Mouse (Mus musculus) MEL (cell line): Measurements from ENCODE around the gene Adcy1. TPM values are rescaled to one million over a fixed set of nuclear protein-coding genes. Genes with fewer than 3 reads are reported as not detected.

Source experiments
- DNase-seq: peaks from one replicate; pipeline ENCODE4 v3.0.0; 2011; ENCODE audit warnings: low read depth, low spot score
- H3K27ac ChIP-seq: 2 replicates; pipeline ENCODE4 v1.5.1; 2012; ENCODE audit warnings: low read depth, mild to moderate bottlenecking, control low read depth, low read length, moderate library complexity; ENCODE audit not compliant: control insufficient read depth
- H3K27me3 ChIP-seq, 2 experiments: fragments of 150-350 bp in 1 of 2; sonication (generic) in 1 of 2; 2 replicates each; pipeline ENCODE4 v1.6.1; 2012; ENCODE audit warnings: low read length in 2 of 2, mild to moderate bottlenecking in 2 of 2, improper control_type of control experiment in 1 of 2, moderate library complexity in 1 of 2; ENCODE audit not compliant: insufficient read depth in 2 of 2, control insufficient read depth in 1 of 2
- H3K36me3 ChIP-seq, 2 experiments: 2 replicates each; pipeline ENCODE4 v1.6.1; 2012 to 2014; ENCODE audit warnings: low read length in 2 of 2, improper control_type of control experiment in 1 of 2, inconsistent platforms in 1 of 2, mild to moderate bottlenecking in 1 of 2; ENCODE audit not compliant: insufficient read depth in 2 of 2, control insufficient read depth in 1 of 2
- H3K4me1 ChIP-seq, 2 experiments: fragments of 150-350 bp in 1 of 2; sonication (generic) in 1 of 2; 2 replicates each; pipeline ENCODE4 v1.6.1; 2012; ENCODE audit warnings: low read length in 2 of 2, improper control_type of control experiment in 1 of 2, mild to moderate bottlenecking in 1 of 2; ENCODE audit not compliant: insufficient read depth in 2 of 2, control insufficient read depth in 1 of 2
- H3K4me3 ChIP-seq, 2 experiments: fragments of 150-350 bp in 1 of 2; sonication (generic) in 1 of 2; 2 replicates each; pipeline ENCODE4 v1.5.1; 2012; ENCODE audit warnings: low read depth in 2 of 2, low read length in 2 of 2, mild to moderate bottlenecking in 2 of 2, moderate library complexity in 2 of 2, control low read depth in 1 of 2, improper control_type of control experiment in 1 of 2; ENCODE audit not compliant: control insufficient read depth in 1 of 2, insufficient read depth in 1 of 2
- H3K79me2 ChIP-seq: 2 replicates; pipeline ENCODE4 v1.6.1; 2012; ENCODE audit warnings: mild to moderate bottlenecking, low read length, moderate library complexity; ENCODE audit not compliant: control insufficient read depth, poor library complexity, insufficient read depth
- H3K9ac ChIP-seq: 2 replicates; pipeline ENCODE4 v1.6.1; 2012; ENCODE audit warnings: low read depth, mild to moderate bottlenecking, control low read depth, low read length, moderate library complexity; ENCODE audit not compliant: control insufficient read depth, poor library complexity, severe bottlenecking
- H3K9me3 ChIP-seq: fragments of 150-350 bp; sonication (generic); replicated peaks from 2 replicates; pipeline ENCODE4 v1.6.1; 2012; ENCODE audit warnings: mild to moderate bottlenecking, low read length, improper control_type of control experiment, moderate library complexity; ENCODE audit not compliant: insufficient read depth
- CHD1 ChIP-seq: IDR thresholded peaks from 2 replicates; pipeline ENCODE4 v1.6.1; 2012; ENCODE audit warnings: low read depth, mild to moderate bottlenecking, inconsistent platforms, low read length, improper control_type of control experiment
- CHD2 ChIP-seq: IDR thresholded peaks from 2 replicates; pipeline ENCODE4 v1.6.1; 2011; ENCODE audit warnings: low read length, improper control_type of control experiment
- CTCF ChIP-seq, 3 experiments: IDR thresholded peaks in 2 of 3; conservative IDR thresholded peaks in 1 of 3; 2 replicates each; pipeline ENCODE4 v1.5.1; 2011 to 2012; ENCODE audit warnings: low read length in 3 of 3, low read depth in 2 of 3, mild to moderate bottlenecking in 2 of 3, improper control_type of control experiment in 1 of 3, inconsistent platforms in 1 of 3, mixed read lengths in 1 of 3, moderate library complexity in 1 of 3; ENCODE audit not compliant: control insufficient read depth in 1 of 3, insufficient read depth in 1 of 3, poor library complexity in 1 of 3, severe bottlenecking in 1 of 3
- EP300 ChIP-seq, 2 experiments: IDR thresholded peaks; 2 replicates each; pipeline ENCODE4 v1.6.1; 2011; ENCODE audit warnings: improper control_type of control experiment in 2 of 2, low read length in 2 of 2, low read depth in 1 of 2, mild to moderate bottlenecking in 1 of 2
- ETS1 ChIP-seq: IDR thresholded peaks from 2 replicates; pipeline ENCODE4 v1.6.1; 2012; ENCODE audit warnings: low read depth, mild to moderate bottlenecking, inconsistent platforms, low read length, improper control_type of control experiment, moderate library complexity
- GABPA ChIP-seq: IDR thresholded peaks from 2 replicates; pipeline ENCODE4 v1.6.1; 2012; ENCODE audit warnings: low read depth, mild to moderate bottlenecking, inconsistent platforms, low read length, improper control_type of control experiment, moderate library complexity
- HCFC1 ChIP-seq: IDR thresholded peaks from 2 replicates; pipeline ENCODE4 v1.6.1; 2012; ENCODE audit warnings: low read depth, mild to moderate bottlenecking, inconsistent platforms, low read length, improper control_type of control experiment, moderate library complexity
- KAT2A ChIP-seq: conservative IDR thresholded peaks from 2 replicates; pipeline ENCODE4 v1.6.1; 2012; ENCODE audit warnings: low read depth, low read length, improper control_type of control experiment, inconsistent platforms
- MAX ChIP-seq: IDR thresholded peaks from 2 replicates; pipeline ENCODE4 v1.6.1; 2011; ENCODE audit warnings: low read length, improper control_type of control experiment
- MEF2A ChIP-seq: IDR thresholded peaks from 2 replicates; pipeline ENCODE4 v1.6.1; 2014; ENCODE audit warnings: low read depth, mild to moderate bottlenecking, inconsistent platforms, low read length, improper control_type of control experiment; ENCODE audit not compliant: poor library complexity, insufficient replicate concordance, severe bottlenecking; ENCODE audit errors: extremely low read depth
- MYC ChIP-seq: IDR thresholded peaks from 2 replicates; pipeline ENCODE4 v1.6.1; 2011; ENCODE audit warnings: low read depth, mild to moderate bottlenecking, low read length, improper control_type of control experiment, moderate library complexity
- POLR2AphosphoS2 ChIP-seq: IDR thresholded peaks from 2 replicates; pipeline ENCODE4 v1.6.1; 2011; ENCODE audit warnings: low read length, improper control_type of control experiment
- POLR2AphosphoS5 ChIP-seq: IDR thresholded peaks from 2 replicates; pipeline ENCODE4 v1.6.1; 2012; ENCODE audit warnings: low read depth, borderline replicate concordance, mild to moderate bottlenecking, inconsistent platforms, low read length, moderate library complexity, mixed read lengths
- RAD21 ChIP-seq: IDR thresholded peaks from 2 replicates; pipeline ENCODE4 v1.6.1; 2011; ENCODE audit warnings: mild to moderate bottlenecking, low read depth, low read length, improper control_type of control experiment
- RCOR1 ChIP-seq: IDR thresholded peaks from 2 replicates; pipeline ENCODE4 v1.6.1; 2012; ENCODE audit warnings: low read depth, mild to moderate bottlenecking, inconsistent platforms, low read length, improper control_type of control experiment
- TCF12 ChIP-seq: IDR thresholded peaks from 2 replicates; pipeline ENCODE4 v1.6.1; 2014; ENCODE audit warnings: low read depth, mild to moderate bottlenecking, inconsistent platforms, low read length, improper control_type of control experiment, moderate library complexity
- USF2 ChIP-seq, 2 experiments: IDR thresholded peaks; 2 replicates each; pipeline ENCODE4 v1.6.1; 2011 to 2012; ENCODE audit warnings: improper control_type of control experiment in 2 of 2, low read length in 2 of 2, borderline replicate concordance in 1 of 2, inconsistent platforms in 1 of 2, low read depth in 1 of 2, mild to moderate bottlenecking in 1 of 2; ENCODE audit not compliant: insufficient read depth in 1 of 2
- ZKSCAN1 ChIP-seq: IDR thresholded peaks from 2 replicates; pipeline ENCODE4 v1.6.1; 2012; ENCODE audit warnings: low read depth, mild to moderate bottlenecking, inconsistent platforms, low read length, improper control_type of control experiment, moderate library complexity
- ZMIZ1 ChIP-seq: IDR thresholded peaks from 2 replicates; pipeline ENCODE4 v1.6.1; 2012; ENCODE audit warnings: low read depth, mild to moderate bottlenecking, inconsistent platforms, low read length, improper control_type of control experiment, moderate library complexity
- ZNF384 ChIP-seq: IDR thresholded peaks from 2 replicates; pipeline ENCODE4 v1.6.1; 2012; ENCODE audit warnings: low read depth, mild to moderate bottlenecking, inconsistent platforms, low read length, improper control_type of control experiment
- polyA plus RNA-seq, 2 experiments: library from polyadenylated mRNA; stranded (reverse) in 1 of 2; unstranded in 1 of 2; fragments of >175 nt in 1 of 2; fragments of >200 nt in 1 of 2; gene quantifications; 2 replicates each; pipeline versions ENCODE4 v1.2.1 to v1.2.4; 2012; ENCODE audit warnings: low replicate concordance in 2 of 2, low read depth in 1 of 2; ENCODE audit not compliant: insufficient read length in 2 of 2, insufficient read depth in 1 of 2, missing spikeins in 1 of 2
- total RNA-seq: library from RNA; depleted of rRNA; stranded (reverse); fragments of 300-350 nt; gene quantifications from 2 replicates; pipeline ENCODE4 v1.2.3, GENCODE M21; 2012

Gene Adcy1
- total and polyA plus RNA-seq, 3 experiments, result under 0.01 TPM; not detected in 2

GRCm38 (mm10) chr11:7054662-7055265 is 8.5 kb upstream of the Adcy1 start:
- no peak for DNase-seq
- Histone ChIP-seq H3K9ac (no peak overlapping the region), H3K9me3 (no peaks in the 10 kb centered on the region), H3K27ac (no peak overlapping the region)
- no peak for TF ChIP-seq POLR2AphosphoS5
- no peak for TF ChIP-seq HCFC1
- no peak for TF ChIP-seq EP300 (IDR thresholded peaks at IDR 0.05; ENCODE audit: low read depth in 1 of 2, low read length in 2 of 2)
- TF ChIP-seq MAX, result no peak
- TF ChIP-seq ZMIZ1, result no peak
- no peak for TF ChIP-seq POLR2AphosphoS2
- no peak for TF ChIP-seq GABPA
- no peak for TF ChIP-seq CHD2
- TF ChIP-seq KAT2A, result no peak
- TF ChIP-seq, all 39 proteins: peak for 0
- Histone ChIP-seq H3K79me2 (no peaks in the 10 kb centered on the region), H3K36me3 (no peaks in the 10 kb centered on the region), H3K27me3 (no peaks in the 10 kb centered on the region), H3K4me1 (no peaks in the 10 kb centered on the region), H3K4me3 (no peak overlapping the region)

- Histone ChIP-seq H3K9me3 (no peaks in the 10 kb centered on the region), H3K4me3 (no peak overlapping the region), H3K4me1 (no peaks in the 10 kb centered on the region), H3K79me2 (no peaks in the 10 kb centered on the region), H3K27me3 (no peaks in the 10 kb centered on the region), H3K27ac (no peak overlapping the region), H3K36me3 (no peaks in the 10 kb centered on the region), H3K9ac (no peak overlapping the region)
- no peak for DNase-seq
- TF ChIP-seq MEF2A (no peak), RAD21 (no peak), MYC (no peak), TCF12 (no peak), GABPA (no peak), CTCF (IDR thresholded peaks at IDR 0.05 in 2 of 3, conservative IDR thresholded peaks at IDR 0.05 in 1 of 3; ENCODE audit: control insufficient read depth in 1 of 3, insufficient read depth in 1 of 3, low read depth in 2 of 3, low read length in 3 of 3, poor library complexity in 1 of 3, severe bottlenecking in 1 of 3) (no peak), MAX (no peak), CHD1 (no peak), EP300 (IDR thresholded peaks at IDR 0.05; ENCODE audit: low read depth in 1 of 2, low read length in 2 of 2) (no peak), USF2 (IDR thresholded peaks at IDR 0.05; ENCODE audit: borderline replicate concordance in 1 of 2, insufficient read depth in 1 of 2, low read depth in 1 of 2, low read length in 2 of 2) (no peak), ZKSCAN1 (no peak), RCOR1 (no peak), ZNF384 (no peak), ETS1 (no peak), KAT2A (no peak)
These were observed 7.8 kb upstream of the Adcy1 start for GRCm38 (mm10) chr11:7055455-7056017.
